Comparison of ENCODE assay signal across 20 mouse cellular contexts in genomic region chr10:84858371-84858770, GRCm38 (mm10). TPM values are rescaled to one million over a fixed set of nuclear protein-coding genes. Genes with fewer than 3 reads are reported as not detected.
DNase-seq lines count a peak whose midpoint lies in the region; ATAC-seq and TF ChIP-seq lines count a peak whose summit lies in the region.
"Had no signal": no experiment of that assay in that cellular context is flagged by ENCODE, and none has a peak within 500 bp of the region (broad histone marks: within the 10 kb centered on the region; RNA-seq: fewer than 3 reads in every experiment).

No protein-coding gene starts in this region.

- peak overlapping the region; percentile 81 for H3K27ac ChIP-seq in forebrain, embryonic 10.5 days
- no peak overlapping the region for H3K27ac ChIP-seq in forebrain, embryonic 16.5 days (ENCODE audit: low read length)
- no peak overlapping the region for H3K27ac ChIP-seq in heart, embryonic 16.5 days (ENCODE audit: low read length)
- H3K27ac ChIP-seq in hindbrain, postnatal 0 days = peak overlapping the region; percentile 38; the same call in 1 of the 2 replicates
- H3K27ac ChIP-seq: embryonic facial prominence, embryonic 13.5 days; intestine, embryonic 15.5 days had no signal

- H3K4me2 ChIP-seq in forebrain, embryonic 16.5 days (ENCODE audit: low read length) = no peak overlapping the region
- peak overlapping the region; percentile 16; the same call in 1 of the 2 replicates for H3K4me2 ChIP-seq in heart, embryonic 16.5 days (ENCODE audit: low read depth, low read length)
- no peak overlapping the region for H3K4me2 ChIP-seq in hindbrain, postnatal 0 days (ENCODE audit: low read depth, low read length)
- H3K4me2 ChIP-seq: intestine, embryonic 15.5 days; liver, embryonic 11.5 days; neural tube, embryonic 15.5 days had no signal

- WGBS in forebrain, embryonic 10.5 days = 47% methylated on average over 8 of the region's 8 CpGs
- 29% methylated on average over 8 of the region's 8 CpGs for WGBS in forebrain, embryonic 16.5 days
- WGBS in heart, embryonic 16.5 days = 29% methylated on average over 8 of the region's 8 CpGs
- WGBS in hindbrain, postnatal 0 days = 52% methylated on average over 8 of the region's 8 CpGs

- peaks cover 57% of the 10 kb centered on the region for H3K36me3 ChIP-seq in forebrain, embryonic 10.5 days (replicated peaks)
- H3K36me3 ChIP-seq in forebrain, embryonic 16.5 days (ENCODE audit: control insufficient read depth, insufficient read depth) = no peaks in the 10 kb centered on the region
- no peaks in the 10 kb centered on the region for H3K36me3 ChIP-seq in heart, embryonic 16.5 days (ENCODE audit: control insufficient read depth, insufficient read depth)
- no peaks in the 10 kb centered on the region for H3K36me3 ChIP-seq in hindbrain, postnatal 0 days (ENCODE audit: insufficient read depth, low read length)
- H3K36me3 ChIP-seq: embryonic facial prominence, embryonic 13.5 days; G1E; intestine, embryonic 15.5 days; neural tube, embryonic 15.5 days had no signal

- H3K9me3 ChIP-seq in forebrain, embryonic 10.5 days = no peaks in the 10 kb centered on the region; the same call in 1 of the 2 replicates
- H3K9me3 ChIP-seq in forebrain, embryonic 16.5 days (ENCODE audit: control insufficient read depth, low read length) = no peaks in the 10 kb centered on the region
- H3K9me3 ChIP-seq in heart, embryonic 16.5 days (replicated peaks; ENCODE audit: control insufficient read depth, low read length) = no peaks in the 10 kb centered on the region
- no peaks in the 10 kb centered on the region for H3K9me3 ChIP-seq in hindbrain, postnatal 0 days (ENCODE audit: low read length)
- H3K9me3 ChIP-seq: embryonic facial prominence, embryonic 13.5 days; G1E; intestine, embryonic 15.5 days; neural tube, embryonic 15.5 days had no signal

- TF ChIP-seq CTCF in hindbrain, postnatal 0 days (IDR thresholded peaks at IDR 0.05; ENCODE audit: low read depth) = no peak

- H3K4me3 ChIP-seq in forebrain, embryonic 10.5 days = no peak overlapping the region; the same call in 1 of the 2 replicates
- H3K4me3 ChIP-seq in forebrain, embryonic 16.5 days (replicated peaks; ENCODE audit: low read length) = no peak overlapping the region
- no peak overlapping the region for H3K4me3 ChIP-seq in heart, embryonic 16.5 days (ENCODE audit: low read length)
- H3K4me3 ChIP-seq in hindbrain, postnatal 0 days (ENCODE audit: low read length) = no peak overlapping the region
- H3K4me3 ChIP-seq: embryonic facial prominence, embryonic 13.5 days; intestine, embryonic 15.5 days; neural tube, embryonic 15.5 days had no signal

- H3K9ac ChIP-seq in forebrain, embryonic 16.5 days (replicated peaks; ENCODE audit: low read depth, low read length) = no peak overlapping the region
- no peak overlapping the region for H3K9ac ChIP-seq in heart, embryonic 16.5 days (ENCODE audit: low read length)
- H3K9ac ChIP-seq in hindbrain, postnatal 0 days (replicated peaks; ENCODE audit: low read length) = no peak overlapping the region
- H3K9ac ChIP-seq: embryonic facial prominence, embryonic 13.5 days; intestine, embryonic 15.5 days; neural tube, embryonic 15.5 days had no signal

- H3K27me3 ChIP-seq in forebrain, embryonic 10.5 days (ENCODE audit: poor library complexity, severe bottlenecking) = peaks cover 71% of the 10 kb centered on the region
- peaks cover 6% of the 10 kb centered on the region; the same call in 1 of the 2 replicates for H3K27me3 ChIP-seq in forebrain, embryonic 16.5 days (replicated peaks; ENCODE audit: control insufficient read depth, insufficient read depth, low read length)
- peaks cover 24% of the 10 kb centered on the region for H3K27me3 ChIP-seq in heart, embryonic 16.5 days (ENCODE audit: control insufficient read depth, insufficient read depth, low read length)
- H3K27me3 ChIP-seq in hindbrain, postnatal 0 days (ENCODE audit: insufficient read depth, low read length) = no peaks in the 10 kb centered on the region
- H3K27me3 ChIP-seq: intestine, embryonic 15.5 days; neural tube, embryonic 15.5 days had no signal

- DNase-seq in forebrain, embryonic 10.5 days (ENCODE audit: extremely low spot score, low spot score) = no peak
- no peak for DNase-seq in heart, postnatal 25 days (ENCODE audit: low spot score)
- DNase-seq in hindbrain, postnatal 0 days (ENCODE audit: low spot score) = no peak
- peak; percentile 51 for DNase-seq in lung, postnatal 10 days
- DNase-seq in thymus, postnatal 0 days (ENCODE audit: low spot score) = no peak
- no peak for DNase-seq in gastrocnemius, postnatal 14 days
- DNase-seq: cerebellum, adult 9-10 months; heart, postnatal 36 days; kidney, postnatal 4 days; layer of hippocampus, postnatal 36 days; left cerebral cortex, postnatal 4 days; right cerebral cortex, postnatal 4 days had no signal

- intact Hi-C loops in heart, postnatal 25 days (cut with DNase I) = no loop called here
- intact Hi-C loops in gastrocnemius, postnatal 14 days (cut with DNase I; ENCODE audit: low total_unique reads) = no loop called here

- H3K4me1 ChIP-seq in forebrain, embryonic 10.5 days = peaks cover 69% of the 10 kb centered on the region
- peaks cover 16% of the 10 kb centered on the region for H3K4me1 ChIP-seq in forebrain, embryonic 16.5 days (replicated peaks; ENCODE audit: control insufficient read depth, insufficient read depth, low read length)
- peaks cover 7% of the 10 kb centered on the region for H3K4me1 ChIP-seq in heart, embryonic 16.5 days (ENCODE audit: control insufficient read depth, insufficient read depth, low read length)
- H3K4me1 ChIP-seq in hindbrain, postnatal 0 days (ENCODE audit: insufficient read depth, low read length) = peaks cover 7% of the 10 kb centered on the region; the same call in 1 of the 2 replicates
- H3K4me1 ChIP-seq: intestine, embryonic 15.5 days had no signal

- ATAC-seq in forebrain, embryonic 16.5 days = no peak
- no peak for ATAC-seq in heart, embryonic 16.5 days (replicated peaks; ENCODE audit: extremely low read depth, insufficient read depth, low FRiP score)
- ATAC-seq in hindbrain, postnatal 0 days = no peak
- ATAC-seq: CD4-positive, CD25-positive, alpha-beta regulatory T cell, adult 4 months; intestine, embryonic 15.5 days had no signal

RNA-seq across cellular contexts. Expression of gene Ric8b, which starts 59.0 kb away (rescaled TPM):
- 25.3 and 27.8 TPM in 2 replicates for polyA plus RNA-seq in forebrain, embryonic 10.5 days (2016; fragmentation: Nextera tagmentation; extraction: Ambion mirVana)
- 46.7 and 48.4 TPM in 2 replicates for polyA plus RNA-seq in forebrain, embryonic 16.5 days (2015; fragmentation: Nextera tagmentation; extraction: Ambion mirVana)
- 15.7 and 16.1 TPM in 2 replicates for polyA plus RNA-seq in heart, embryonic 16.5 days (2015; fragmentation: Nextera tagmentation; extraction: Ambion mirVana)
- total RNA-seq in heart, postnatal 25 days (2021) = 10 to 100 TPM; 30.1 to 32.3 TPM
- 47.6 and 49.6 TPM in 2 replicates for total RNA-seq in hindbrain, postnatal 0 days (2014; rRNA removed)
- 30.6 and 33.8 TPM in 2 replicates for polyA plus RNA-seq in hindbrain, postnatal 0 days (2015; fragmentation: Nextera tagmentation; extraction: Ambion mirVana)
- polyA plus RNA-seq in thymus, postnatal 0 days (2015; fragmentation: Nextera tagmentation; extraction: Ambion mirVana) = 8.6 and 8.9 TPM in 2 replicates
- 10 to 100 TPM; 34.5 to 35.0 TPM for total RNA-seq in gastrocnemius, postnatal 14 days (2021)

Comparison
In these comparisons a context has a peak if more than half of its experiments do, and no peak if none do; other contexts are left out.
1. H3K27ac ChIP-seq: peak in forebrain, embryonic 10.5 days (single experiment) and hindbrain, postnatal 0 days (single experiment); none in forebrain, embryonic 16.5 days (single experiment) and heart, embryonic 16.5 days (single experiment).